Comparison of ENCODE assay signal across 8 mouse cellular contexts in the genomic region with DNA sequence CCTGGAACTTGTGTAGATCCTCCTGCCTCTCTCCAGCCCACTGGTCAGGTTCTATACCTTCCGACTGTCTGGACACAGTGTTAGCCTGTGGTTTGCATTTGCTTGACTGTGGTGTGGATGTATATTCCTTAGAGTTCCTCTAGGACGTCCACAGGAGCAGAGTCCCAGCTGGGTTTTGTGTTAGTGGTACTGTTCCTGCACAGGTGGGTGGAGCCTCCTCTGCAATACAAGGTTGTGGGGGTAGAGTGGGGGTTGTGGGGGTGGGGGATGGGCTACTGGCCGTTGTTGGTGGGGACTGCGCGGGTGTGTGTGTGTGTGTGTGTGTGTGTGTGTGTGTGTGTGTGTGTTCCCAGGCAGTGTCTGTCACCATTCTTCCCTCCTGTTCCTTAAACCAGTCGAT. TPM values are rescaled to one million over a fixed set of nuclear protein-coding genes. Genes with fewer than 3 reads are reported as not detected.
DNase-seq lines count a peak whose midpoint lies in the region; ATAC-seq and TF ChIP-seq lines count a peak whose summit lies in the region.

No protein-coding gene starts in this region.

- no peaks in the 10 kb centered on the region for H3K9me3 ChIP-seq in heart, embryonic 12.5 days (replicated peaks)
- H3K9me3 ChIP-seq in forebrain, embryonic 16.5 days (ENCODE audit: control insufficient read depth, low read length), result no peaks in the 10 kb centered on the region
- no peaks in the 10 kb centered on the region for H3K9me3 ChIP-seq in limb, embryonic 13.5 days

- intact Hi-C loops in heart, adult 2 months (cut with DNase I), result no loop called here

- TF ChIP-seq EP300 in heart, adult 2 months (IDR thresholded peaks at IDR 0.05; ENCODE audit: insufficient read depth, low read depth, low read length), result no peak

- TF ChIP-seq POLR2A in heart, adult 2 months (IDR thresholded peaks at IDR 0.05; ENCODE audit: insufficient read depth, low read depth, low read length), result no peak

- no peak overlapping the region for H3K4me3 ChIP-seq in heart, embryonic 12.5 days
- no peak overlapping the region for H3K4me3 ChIP-seq in heart, adult 2 months
- H3K4me3 ChIP-seq in forebrain, embryonic 16.5 days (replicated peaks; ENCODE audit: low read length), result no peak overlapping the region
- H3K4me3 ChIP-seq in limb, embryonic 13.5 days, result no peak overlapping the region

- no peaks in the 10 kb centered on the region for H3K79me2 ChIP-seq in heart, adult 2 months (replicated peaks; ENCODE audit: control insufficient read depth, insufficient read depth, low read length)

- H3K36me3 ChIP-seq in heart, embryonic 12.5 days, result no peaks in the 10 kb centered on the region
- H3K36me3 ChIP-seq in heart, adult 2 months (ENCODE audit: control insufficient read depth, insufficient read depth, low read length), result 0 out of 2 replicates have a peak, but pooled peaks cover 2% of the 10 kb centered on the region
- no peaks in the 10 kb centered on the region for H3K36me3 ChIP-seq in forebrain, embryonic 16.5 days (ENCODE audit: control insufficient read depth, insufficient read depth)
- H3K36me3 ChIP-seq in limb, embryonic 13.5 days, result no peaks in the 10 kb centered on the region

- H3K4me1 ChIP-seq in heart, embryonic 12.5 days (replicated peaks), result peaks cover 77% of the 10 kb centered on the region
- peaks cover 7% of the 10 kb centered on the region for H3K4me1 ChIP-seq in heart, adult 2 months (ENCODE audit: control insufficient read depth, insufficient read depth, low read length)
- peaks cover 14% of the 10 kb centered on the region for H3K4me1 ChIP-seq in forebrain, embryonic 16.5 days (replicated peaks; ENCODE audit: control insufficient read depth, insufficient read depth, low read length)
- peaks cover 63% of the 10 kb centered on the region for H3K4me1 ChIP-seq in limb, embryonic 13.5 days

- peak overlapping the region; percentile 58 for H3K4me2 ChIP-seq in heart, embryonic 12.5 days
- no peak overlapping the region for H3K4me2 ChIP-seq in forebrain, embryonic 16.5 days (ENCODE audit: low read length)
- H3K4me2 ChIP-seq in limb, embryonic 13.5 days (replicated peaks), result peak overlapping the region; percentile 48

- H3K9ac ChIP-seq in heart, embryonic 12.5 days, result no peak overlapping the region
- H3K9ac ChIP-seq in heart, adult 2 months (ENCODE audit: low read depth, low read length), result no peak overlapping the region
- no peak overlapping the region for H3K9ac ChIP-seq in forebrain, embryonic 16.5 days (replicated peaks; ENCODE audit: low read depth, low read length)
- H3K9ac ChIP-seq in limb, embryonic 13.5 days, result no peak overlapping the region

- WGBS in heart, embryonic 12.5 days, result 22% methylated on average over 6 of the region's 6 CpGs
- 41% methylated on average over 6 of the region's 6 CpGs for WGBS in heart, adult 2 months
- WGBS in forebrain, embryonic 16.5 days, result 25% methylated on average over 6 of the region's 6 CpGs
- WGBS in limb, embryonic 13.5 days, result 19% methylated on average over 6 of the region's 6 CpGs

- 0 out of 2 replicates have a peak, but pooled peaks have one; percentile 30 for ATAC-seq in heart, embryonic 12.5 days (ENCODE audit: insufficient number of reproducible peaks, low FRiP score)
- ATAC-seq in forebrain, embryonic 16.5 days, result peak; percentile 32
- peak; percentile 57 for ATAC-seq in limb, embryonic 13.5 days (ENCODE audit: low FRiP score, low read depth)

- no peak for TF ChIP-seq CTCF in heart, adult 2 months (IDR thresholded peaks at IDR 0.05)

- no peaks in the 10 kb centered on the region for H3K27me3 ChIP-seq in heart, embryonic 12.5 days (replicated peaks)
- no peaks in the 10 kb centered on the region for H3K27me3 ChIP-seq in heart, adult 2 months (ENCODE audit: control insufficient read depth, insufficient read depth, low read length)
- no peaks in the 10 kb centered on the region for H3K27me3 ChIP-seq in forebrain, embryonic 16.5 days (replicated peaks; ENCODE audit: control insufficient read depth, insufficient read depth, low read length)
- no peaks in the 10 kb centered on the region for H3K27me3 ChIP-seq in limb, embryonic 13.5 days

- peak overlapping the region; percentile 95 for H3K27ac ChIP-seq in heart, embryonic 12.5 days (ENCODE audit: poor library complexity, severe bottlenecking)
- H3K27ac ChIP-seq in heart, adult 2 months, result no peak overlapping the region; the same call in 1 of the 2 replicates
- no peak overlapping the region for H3K27ac ChIP-seq in forebrain, embryonic 16.5 days (ENCODE audit: low read length)
- H3K27ac ChIP-seq in limb, embryonic 13.5 days, result peak overlapping the region; percentile 92

- DNase-seq in heart, adult 2 months, result no peak
- DNase-seq in R1 (ENCODE audit: low read depth, low spot score) (peak; percentile 45), adipocyte (ENCODE audit: low spot score) (no peak)
- DNase-seq in frontal cortex, postnatal 14 days (ENCODE audit: low spot score in 2 of 2), result no peak
- DNase-seq in adrenal gland, adult 8-10 months, result no peak

RNA-seq across cellular contexts. Expression of a gene that starts 58.4 kb away (rescaled TPM):
- 16.5 and 17.9 TPM in 2 replicates for polyA plus RNA-seq in heart, embryonic 12.5 days (2016; fragmentation: Nextera tagmentation; extraction: Ambion mirVana)
- 10 to 100 TPM; 51.7 to 62.3 TPM for total RNA-seq in heart, adult 2 months (2021)
- 23.8 and 40.6 TPM in 2 replicates for polyA plus RNA-seq in heart, adult 2 months (2012; rRNA removed)
- 5.9 and 6.6 TPM in 2 replicates for polyA plus RNA-seq in forebrain, embryonic 16.5 days (2015; fragmentation: Nextera tagmentation; extraction: Ambion mirVana)
- 13.3 and 14.8 TPM in 2 replicates for polyA plus RNA-seq in limb, embryonic 13.5 days (2015; fragmentation: Nextera tagmentation; extraction: Ambion mirVana)
- total RNA-seq in adrenal gland, adult 8-10 months (2022), result 10 to 100 TPM; 22.1 to 27.0 (median 25.8) TPM

Comparison
In these comparisons a context has a peak if more than half of its experiments do, and no peak if none do; other contexts are left out.
1. H3K27ac ChIP-seq: peak in heart, embryonic 12.5 days (single experiment) and limb, embryonic 13.5 days (single experiment); none in heart, adult 2 months (single experiment) and forebrain, embryonic 16.5 days (single experiment).
2. Peak in every context shown above with its lines, with median percentiles within 50 percentile points of each other: ATAC-seq.